Mouse (Mus musculus) hindbrain, embryonic 13.5 days (tissue): Measurements from ENCODE around the gene Ctnna2. TPM values are rescaled to one million over a fixed set of nuclear protein-coding genes. Genes with fewer than 3 reads are reported as not detected.

Experiments
- ATAC-seq: fragments of 200-750 bp; cut with Nextera tagmentation; 2 replicates; pipeline ENCODE4 v1.8.0; 2017; ENCODE audit warnings: moderate TSS enrichment; ENCODE audit not compliant: low FRiP score
- H3K27ac ChIP-seq: fragments of 300-500 bp; sonication (generic); 2 replicates; pipeline ENCODE4 v1.5.1; 2015; ENCODE audit warnings: inconsistent platforms, mild to moderate bottlenecking, moderate library complexity
- H3K27me3 ChIP-seq: fragments of 300-500 bp; sonication (generic); 2 replicates; pipeline ENCODE4 v1.6.1; 2015; ENCODE audit warnings: mild to moderate bottlenecking, inconsistent platforms
- H3K36me3 ChIP-seq: fragments of 300-500 bp; sonication (generic); 2 replicates; pipeline ENCODE4 v1.6.1; 2015; ENCODE audit warnings: mild to moderate bottlenecking, inconsistent platforms
- H3K4me1 ChIP-seq: fragments of 300-500 bp; sonication (generic); replicated peaks from 2 replicates; pipeline ENCODE4 v1.6.1; 2015; ENCODE audit warnings: inconsistent platforms
- H3K4me2 ChIP-seq: fragments of 300-500 bp; sonication (generic); 2 replicates; pipeline ENCODE4 v1.6.1; 2015; ENCODE audit warnings: inconsistent platforms, mild to moderate bottlenecking, moderate library complexity
- H3K4me3 ChIP-seq: fragments of 300-500 bp; sonication (generic); 2 replicates; pipeline ENCODE4 v1.5.1; 2015; ENCODE audit warnings: mild to moderate bottlenecking, inconsistent platforms
- H3K9ac ChIP-seq: fragments of 300-500 bp; sonication (generic); 2 replicates; pipeline ENCODE4 v1.6.1; 2015; ENCODE audit warnings: mild to moderate bottlenecking, inconsistent platforms
- H3K9me3 ChIP-seq: fragments of 300-500 bp; sonication (generic); 2 replicates; pipeline ENCODE4 v1.6.1; 2016; ENCODE audit warnings: inconsistent platforms
- WGBS: fragments of 180-500 bp; shearing (Covaris S2); methylation state at CpG from one replicate; pipeline ENCODE4 v1.1.7; 2015; 5-methylcytosine and 5-hydroxymethylcytosine counted together
- polyA plus RNA-seq: library from polyadenylated mRNA; unstranded; fragments of >200 nt; fragmentation: Nextera tagmentation; extraction: Ambion mirVana; gene quantifications from 2 replicates; pipeline ENCODE4 v1.2.1, GENCODE M21; 2015

Gene Ctnna2
- polyA plus RNA-seq, 1 experiment from 2014 or later, result 136 TPM

GRCm38 (mm10) chr6:77391663-77392062, 587.8 kb downstream of the Ctnna2 start:
- no peaks in the 10 kb centered on the region for H3K36me3 ChIP-seq
- H3K9ac ChIP-seq, result no peak overlapping the region
- no peak overlapping the region for H3K27ac ChIP-seq
- H3K4me2 ChIP-seq, result no peak overlapping the region
- 89% methylated on average over 1 of the region's 1 CpGs for WGBS
- no peaks in the 10 kb centered on the region for H3K9me3 ChIP-seq
- no peaks in the 10 kb centered on the region for H3K27me3 ChIP-seq
- no peak overlapping the region for H3K4me3 ChIP-seq
- peaks cover 12% of the 10 kb centered on the region; the same call in 1 of the 2 replicates for H3K4me1 ChIP-seq
- ATAC-seq, result no peak

- ATAC-seq, result no peak
- 0 out of 2 replicates have a peak, but pooled peaks cover 6% of the 10 kb centered on the region for H3K4me1 ChIP-seq
- no peaks in the 10 kb centered on the region for H3K9me3 ChIP-seq
- H3K27me3 ChIP-seq, result no peaks in the 10 kb centered on the region
- no peak overlapping the region for H3K9ac ChIP-seq
- H3K4me2 ChIP-seq, result no peak overlapping the region
- H3K27ac ChIP-seq, result no peak overlapping the region
- no peak overlapping the region for H3K4me3 ChIP-seq
- H3K36me3 ChIP-seq, result no peaks in the 10 kb centered on the region
Observed at GRCm38 (mm10) chr6:77381309-77381708, 598.2 kb downstream of the Ctnna2 start.

- Histone ChIP-seq H3K9ac (no peak overlapping the region), H3K9me3 (no peaks in the 10 kb centered on the region), H3K4me1 (no peaks in the 10 kb centered on the region), H3K27me3 (no peaks in the 10 kb centered on the region), H3K4me2 (no peak overlapping the region), H3K36me3 (no peaks in the 10 kb centered on the region), H3K4me3 (no peak overlapping the region), H3K27ac (no peak overlapping the region; the same call in 1 of the 2 replicates)
- WGBS, result 76% methylated on average over 5 of the region's 5 CpGs
- ATAC-seq, result no peak
Observed at GRCm38 (mm10) chr6:77373132-77373531, 606.4 kb downstream of the Ctnna2 start.

GRCm38 (mm10) chr6:77371147-77371546, 608.4 kb downstream of the Ctnna2 start:
- H3K9ac ChIP-seq, result no peak overlapping the region
- no peak for ATAC-seq
- no peaks in the 10 kb centered on the region for H3K36me3 ChIP-seq
- no peak overlapping the region for H3K4me3 ChIP-seq
- WGBS, result 78% methylated on average over 2 of the region's 2 CpGs
- H3K27ac ChIP-seq, result no peak overlapping the region
- H3K4me1 ChIP-seq, result no peaks in the 10 kb centered on the region
- no peaks in the 10 kb centered on the region for H3K27me3 ChIP-seq
- no peaks in the 10 kb centered on the region for H3K9me3 ChIP-seq
- no peak overlapping the region for H3K4me2 ChIP-seq

GRCm38 (mm10) chr6:77358471-77358837, 621.0 kb downstream of the Ctnna2 start:
- Histone ChIP-seq H3K9ac (no peak overlapping the region), H3K9me3 (no peaks in the 10 kb centered on the region), H3K4me1 (peaks cover 4% of the 10 kb centered on the region; the same call in 1 of the 2 replicates), H3K27ac (peak overlapping the region; percentile 35; the same call in 1 of the 2 replicates), H3K27me3 (no peaks in the 10 kb centered on the region), H3K4me3 (no peak overlapping the region), H3K4me2 (no peak overlapping the region), H3K36me3 (no peaks in the 10 kb centered on the region)
- no peak for ATAC-seq
- 72% methylated on average over 6 of the region's 6 CpGs for WGBS

- 38% methylated on average over 9 of the region's 9 CpGs for WGBS
Observed at GRCm38 (mm10) chr6:77357748-77358470, 621.6 kb downstream of the Ctnna2 start.

GRCm38 (mm10) chr6:77354826-77355225, 624.7 kb downstream of the Ctnna2 start:
- Histone ChIP-seq H3K9ac (no peak overlapping the region), H3K4me2 (no peak overlapping the region), H3K36me3 (no peaks in the 10 kb centered on the region), H3K4me1 (peaks cover 4% of the 10 kb centered on the region; the same call in 1 of the 2 replicates), H3K4me3 (no peak overlapping the region), H3K27ac (no peak overlapping the region), H3K9me3 (no peaks in the 10 kb centered on the region), H3K27me3 (no peaks in the 10 kb centered on the region)
- WGBS, result 7% methylated on average over 1 of the region's 1 CpGs
- ATAC-seq, result no peak

More at GRCm38 (mm10) chr6:77357748-77358470, 621.6 kb downstream of the Ctnna2 start:
- H3K4me2 ChIP-seq, result no peak overlapping the region
- no peak overlapping the region for H3K4me3 ChIP-seq
- no peaks in the 10 kb centered on the region for H3K27me3 ChIP-seq
- ATAC-seq, result no peak
- peaks cover 4% of the 10 kb centered on the region; the same call in 1 of the 2 replicates for H3K4me1 ChIP-seq
- no peaks in the 10 kb centered on the region for H3K36me3 ChIP-seq
- no peaks in the 10 kb centered on the region for H3K9me3 ChIP-seq
- peak overlapping the region; percentile 35; the same call in 1 of the 2 replicates for H3K27ac ChIP-seq
- no peak overlapping the region for H3K9ac ChIP-seq

- ATAC-seq, result no peak
- H3K27me3 ChIP-seq, result no peaks in the 10 kb centered on the region
- H3K4me2 ChIP-seq, result no peak overlapping the region
- H3K9me3 ChIP-seq, result no peaks in the 10 kb centered on the region
- H3K27ac ChIP-seq, result no peak overlapping the region
- no peaks in the 10 kb centered on the region for H3K4me1 ChIP-seq
- no peaks in the 10 kb centered on the region for H3K36me3 ChIP-seq
- no peak overlapping the region for H3K9ac ChIP-seq
- no peak overlapping the region for H3K4me3 ChIP-seq
Observed at GRCm38 (mm10) chr6:77343781-77344180, 635.7 kb downstream of the Ctnna2 start.

GRCm38 (mm10) chr6:77335537-77335936, 644.0 kb downstream of the Ctnna2 start:
- H3K4me2 ChIP-seq, result no peak overlapping the region
- 86% methylated on average over 2 of the region's 2 CpGs for WGBS
- ATAC-seq, result no peak
- H3K4me1 ChIP-seq, result no peaks in the 10 kb centered on the region
- H3K9ac ChIP-seq, result no peak overlapping the region
- no peaks in the 10 kb centered on the region for H3K36me3 ChIP-seq
- H3K9me3 ChIP-seq, result no peaks in the 10 kb centered on the region
- no peak overlapping the region for H3K27ac ChIP-seq
- no peaks in the 10 kb centered on the region for H3K27me3 ChIP-seq
- no peak overlapping the region for H3K4me3 ChIP-seq

- no peak for ATAC-seq
Observed at GRCm38 (mm10) chr6:77324748-77325147, 654.8 kb downstream of the Ctnna2 start.

GRCm38 (mm10) chr6:77324327-77324726, 655.2 kb downstream of the Ctnna2 start:
- Histone ChIP-seq H3K9me3 (no peaks in the 10 kb centered on the region), H3K4me2 (no peak overlapping the region), H3K27ac (no peak overlapping the region), H3K4me1 (peaks cover 12% of the 10 kb centered on the region), H3K4me3 (no peak overlapping the region), H3K9ac (no peak overlapping the region), H3K27me3 (no peaks in the 10 kb centered on the region), H3K36me3 (no peaks in the 10 kb centered on the region)
- 85% methylated on average over 1 of the region's 1 CpGs for WGBS
- ATAC-seq, result no peak

More at GRCm38 (mm10) chr6:77324748-77325147, 654.8 kb downstream of the Ctnna2 start:
- 64% methylated on average over 3 of the region's 3 CpGs for WGBS
- Histone ChIP-seq H3K36me3 (no peaks in the 10 kb centered on the region), H3K27ac (no peak overlapping the region), H3K4me1 (peaks cover 10% of the 10 kb centered on the region), H3K9ac (no peak overlapping the region), H3K4me2 (no peak overlapping the region), H3K27me3 (no peaks in the 10 kb centered on the region), H3K9me3 (no peaks in the 10 kb centered on the region), H3K4me3 (no peak overlapping the region)

GRCm38 (mm10) chr6:77306796-77307195, 672.7 kb downstream of the Ctnna2 start:
- Histone ChIP-seq H3K27ac (no peak overlapping the region), H3K4me2 (no peak overlapping the region), H3K4me3 (no peak overlapping the region), H3K4me1 (peaks cover 10% of the 10 kb centered on the region; the same call in 1 of the 2 replicates), H3K9ac (no peak overlapping the region), H3K9me3 (no peaks in the 10 kb centered on the region), H3K36me3 (no peaks in the 10 kb centered on the region), H3K27me3 (no peaks in the 10 kb centered on the region)
- 87% methylated on average over 3 of the region's 3 CpGs for WGBS
- no peak for ATAC-seq

GRCm38 (mm10) chr6:77301305-77301704, 678.2 kb downstream of the Ctnna2 start:
- Histone ChIP-seq H3K4me2 (no peak overlapping the region), H3K9ac (no peak overlapping the region), H3K36me3 (no peaks in the 10 kb centered on the region), H3K9me3 (no peaks in the 10 kb centered on the region), H3K4me1 (peaks cover 10% of the 10 kb centered on the region; the same call in 1 of the 2 replicates), H3K27me3 (no peaks in the 10 kb centered on the region), H3K27ac (no peak overlapping the region), H3K4me3 (no peak overlapping the region)
- 88% methylated on average over 1 of the region's 1 CpGs for WGBS
- no peak for ATAC-seq
